Mouse (Mus musculus) right cerebral cortex, postnatal 4 days (tissue): ENCODE measurements around the gene Amy2a3.
"Not testable (repeated sequence)": the region's sequence is repeated elsewhere in the genome, so short reads cannot be mapped to it uniquely, and the experiment has no call there.

ENCODE experiments used
- DNase-seq: peaks from one replicate; pipeline ENCODE4 v3.0.0-alpha.2; 2022

Amy2a3 gene

DNA sequence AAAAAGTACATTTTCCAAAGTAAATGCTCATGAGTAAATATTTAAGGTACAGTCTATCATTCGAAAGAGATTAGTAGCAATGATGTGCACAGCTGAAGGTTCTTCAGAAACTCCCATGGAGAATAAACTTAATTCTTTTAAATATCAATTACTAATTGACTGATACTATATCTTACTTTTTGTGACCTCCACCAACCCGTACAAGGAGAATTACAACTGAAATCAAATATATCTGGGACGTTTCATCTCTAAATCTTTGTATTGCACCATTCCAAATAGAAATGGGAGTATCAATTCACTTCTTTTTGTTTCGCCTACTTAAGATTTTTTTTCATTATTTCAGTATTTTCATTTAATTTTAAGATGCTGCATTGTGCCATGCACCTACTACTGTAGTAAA is at the start of gene Amy2a3:
TSS of gene Amy2a3 (minus strand) at position 101 of the 400 bp plus-strand sequence.
- DNase-seq = not testable (repeated sequence)

DNA sequence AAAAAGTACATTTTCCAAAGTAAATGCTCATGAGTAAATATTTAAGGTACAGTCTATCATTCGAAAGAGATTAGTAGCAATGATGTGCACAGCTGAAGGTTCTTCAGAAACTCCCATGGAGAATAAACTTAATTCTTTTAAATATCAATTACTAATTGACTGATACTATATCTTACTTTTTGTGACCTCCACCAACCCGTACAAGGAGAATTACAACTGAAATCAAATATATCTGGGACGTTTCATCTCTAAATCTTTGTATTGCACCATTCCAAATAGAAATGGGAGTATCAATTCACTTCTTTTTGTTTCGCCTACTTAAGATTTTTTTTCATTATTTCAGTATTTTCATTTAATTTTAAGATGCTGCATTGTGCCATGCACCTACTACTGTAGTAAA is 32.7 kb upstream of the Amy2a3 start, which contains the start of gene Amy2a2:
TSS of gene Amy2a2 (minus strand) at position 101 of the 400 bp plus-strand sequence.
- DNase-seq = not testable (repeated sequence)

DNA sequence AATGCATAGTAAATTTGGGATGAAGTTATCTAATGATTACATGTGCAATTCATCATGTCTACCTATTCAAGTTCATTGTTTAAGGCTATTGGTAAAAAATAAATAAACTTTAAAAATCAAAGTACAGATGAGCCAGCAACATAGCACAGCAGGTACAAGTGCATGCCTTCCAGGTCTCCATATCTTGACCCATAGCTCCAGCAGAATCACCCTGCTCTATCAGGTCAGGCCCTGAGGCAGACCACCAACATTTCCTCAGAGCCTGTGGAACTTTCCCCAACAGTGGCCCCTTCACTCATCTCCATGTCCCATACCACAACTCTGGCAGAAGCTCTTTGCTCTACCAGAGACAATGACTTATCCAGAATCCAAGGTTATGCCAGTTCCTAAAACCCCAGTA is 21.6 kb upstream of the Amy2a3 start:
- not testable (repeated sequence) for DNase-seq

DNA sequence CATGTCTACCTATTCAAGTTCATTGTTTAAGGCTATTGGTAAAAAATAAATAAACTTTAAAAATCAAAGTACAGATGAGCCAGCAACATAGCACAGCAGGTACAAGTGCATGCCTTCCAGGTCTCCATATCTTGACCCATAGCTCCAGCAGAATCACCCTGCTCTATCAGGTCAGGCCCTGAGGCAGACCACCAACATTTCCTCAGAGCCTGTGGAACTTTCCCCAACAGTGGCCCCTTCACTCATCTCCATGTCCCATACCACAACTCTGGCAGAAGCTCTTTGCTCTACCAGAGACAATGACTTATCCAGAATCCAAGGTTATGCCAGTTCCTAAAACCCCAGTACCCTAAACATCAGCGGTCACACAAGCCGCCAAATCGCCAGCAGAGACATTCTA is 10.9 kb downstream of the Amy2a3 start:
- not testable (repeated sequence) for DNase-seq

DNA sequence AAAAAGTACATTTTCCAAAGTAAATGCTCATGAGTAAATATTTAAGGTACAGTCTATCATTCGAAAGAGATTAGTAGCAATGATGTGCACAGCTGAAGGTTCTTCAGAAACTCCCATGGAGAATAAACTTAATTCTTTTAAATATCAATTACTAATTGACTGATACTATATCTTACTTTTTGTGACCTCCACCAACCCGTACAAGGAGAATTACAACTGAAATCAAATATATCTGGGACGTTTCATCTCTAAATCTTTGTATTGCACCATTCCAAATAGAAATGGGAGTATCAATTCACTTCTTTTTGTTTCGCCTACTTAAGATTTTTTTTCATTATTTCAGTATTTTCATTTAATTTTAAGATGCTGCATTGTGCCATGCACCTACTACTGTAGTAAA is 32.5 kb downstream of the Amy2a3 start, which contains the start of gene Amy2a4:
TSS of gene Amy2a4 (minus strand) at position 101 of the 400 bp plus-strand sequence.
- DNase-seq = not testable (repeated sequence)

DNA sequence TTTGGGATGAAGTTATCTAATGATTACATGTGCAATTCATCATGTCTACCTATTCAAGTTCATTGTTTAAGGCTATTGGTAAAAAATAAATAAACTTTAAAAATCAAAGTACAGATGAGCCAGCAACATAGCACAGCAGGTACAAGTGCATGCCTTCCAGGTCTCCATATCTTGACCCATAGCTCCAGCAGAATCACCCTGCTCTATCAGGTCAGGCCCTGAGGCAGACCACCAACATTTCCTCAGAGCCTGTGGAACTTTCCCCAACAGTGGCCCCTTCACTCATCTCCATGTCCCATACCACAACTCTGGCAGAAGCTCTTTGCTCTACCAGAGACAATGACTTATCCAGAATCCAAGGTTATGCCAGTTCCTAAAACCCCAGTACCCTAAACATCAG is 43.6 kb downstream of the Amy2a3 start:
- not testable (repeated sequence) for DNase-seq

DNA sequence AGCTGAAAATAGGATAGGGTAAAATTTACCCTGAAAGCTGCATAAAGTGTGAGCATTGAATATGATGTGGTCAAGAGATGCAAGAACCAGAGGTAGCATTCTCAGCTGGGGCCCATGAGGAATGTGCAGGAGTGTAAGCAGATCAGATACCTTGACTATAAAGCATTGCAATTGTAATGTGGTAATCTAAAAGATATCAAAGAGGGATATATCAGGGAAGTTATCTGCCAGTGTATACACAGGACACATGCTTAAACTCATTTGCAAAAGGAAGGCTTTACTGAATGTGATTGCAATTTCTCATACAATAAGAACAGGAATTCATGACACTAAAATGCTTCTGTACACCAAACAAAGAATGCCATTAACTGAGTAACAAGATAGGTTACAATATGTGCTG is 44.3 kb downstream of the Amy2a3 start:
- not testable (repeated sequence) for DNase-seq
